Mouse (Mus musculus): ENCODE results near the gene Sars. TPM values are rescaled to one million over a fixed set of nuclear protein-coding genes. Genes with fewer than 3 reads are reported as not detected.

The Sars gene
- polyA plus RNA-seq, 2 experiments, result 80.2 to 108 TPM

DNA sequence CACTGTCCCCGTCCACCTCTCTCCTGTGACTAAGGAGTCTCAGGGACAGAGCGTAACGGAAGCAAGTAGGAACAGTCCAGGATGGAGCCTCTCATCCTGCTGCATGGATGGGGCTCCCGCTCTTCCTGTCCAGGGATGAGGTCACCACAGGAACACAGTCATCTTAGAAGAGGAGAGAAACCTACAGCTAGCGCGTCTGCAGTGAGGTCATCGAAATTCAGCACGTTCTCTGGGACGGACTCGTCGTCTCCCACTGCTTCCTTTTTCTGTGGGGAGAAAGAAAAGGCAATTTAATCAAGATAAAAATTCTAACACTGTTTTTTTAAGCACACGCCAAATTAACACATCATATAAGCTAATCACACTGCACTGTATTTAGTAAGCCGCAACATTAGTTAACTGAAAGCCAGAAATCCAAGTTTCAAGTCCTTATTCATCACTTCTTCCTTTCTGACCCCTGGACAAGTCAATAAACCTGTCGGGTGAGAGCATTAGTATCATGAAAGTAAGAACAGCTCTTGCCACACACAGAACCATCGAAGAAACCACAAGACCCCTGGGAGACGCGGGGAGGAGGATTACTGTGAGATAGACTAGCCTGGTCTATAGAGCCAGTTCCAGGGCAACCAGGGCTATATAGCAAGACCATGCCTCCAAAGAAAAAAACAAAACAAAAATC is 9.2 kb downstream of the Sars start:
- H3K36me3 ChIP-seq (ENCODE audit: control insufficient read depth, insufficient read depth, low read length), result peaks cover 57% of the 10 kb centered on the region
- H3K4me1 ChIP-seq (ENCODE audit: control insufficient read depth, insufficient read depth, low read length), result no peaks in the 10 kb centered on the region

DNA sequence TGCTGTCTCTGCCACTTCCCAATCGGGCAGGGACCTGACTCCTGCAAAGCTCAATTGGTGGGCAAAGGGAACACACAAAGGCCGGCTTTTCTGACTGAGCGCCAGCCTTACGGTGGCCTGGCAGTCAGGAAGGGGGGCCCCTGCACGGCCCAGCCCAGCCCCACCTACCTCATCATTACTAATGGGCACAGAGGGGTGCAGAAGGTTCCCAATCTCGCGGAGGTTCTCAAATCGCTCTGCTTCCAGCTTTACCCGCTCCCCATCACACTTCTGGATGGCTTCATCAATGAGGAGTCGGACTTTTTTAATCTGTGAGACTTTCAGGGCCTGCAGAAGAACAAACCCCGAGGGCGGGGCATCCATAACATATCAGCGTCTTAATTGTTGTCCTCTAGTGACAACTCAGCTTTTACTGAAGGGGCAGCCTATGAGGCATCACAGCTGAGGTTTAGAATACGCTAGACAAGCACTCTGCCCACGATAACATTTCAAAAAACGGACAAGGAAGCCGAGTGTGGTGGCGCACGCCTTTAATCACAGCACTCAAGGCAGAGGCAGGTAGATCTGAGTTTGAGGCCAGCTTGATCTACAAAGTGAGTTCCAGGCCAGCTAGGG is 11.0 kb downstream of the Sars start:
- Histone ChIP-seq H3K9me3 (ENCODE audit: control insufficient read depth, low read length) (no peaks in the 10 kb centered on the region), H3K4me1 (ENCODE audit: control insufficient read depth, insufficient read depth, low read length) (no peaks in the 10 kb centered on the region), H3K36me3 (ENCODE audit: control insufficient read depth, insufficient read depth, low read length) (peaks cover 69% of the 10 kb centered on the region), H3K27me3 (ENCODE audit: control insufficient read depth, insufficient read depth, low read length) (no peaks in the 10 kb centered on the region), H3K4me2 (replicated peaks; ENCODE audit: low read depth, low read length, severe bottlenecking) (no peak overlapping the region), H3K9ac (ENCODE audit: low read depth, low read length, severe bottlenecking) (no peak overlapping the region), H3K27ac (replicated peaks; ENCODE audit: low read depth, low read length) (no peak overlapping the region), H3K4me3 (replicated peaks; ENCODE audit: low read length) (no peak overlapping the region)
- ATAC-seq (ENCODE audit: low FRiP score, low read depth) (no peak), DNase-seq (ENCODE audit: low spot score) (no peak)
- 60% methylated on average over 19 of the region's 19 CpGs for WGBS
- no peak for TF ChIP-seq POLR2A (IDR thresholded peaks at IDR 0.05; ENCODE audit: borderline replicate concordance, extremely low read depth, insufficient read depth, insufficient read length)

More for the DNA sequence above, 9.2 kb downstream of the Sars start:
- no peak for DNase-seq (ENCODE audit: low spot score)
- Histone ChIP-seq H3K9me3 (ENCODE audit: control insufficient read depth, low read length) (no peaks in the 10 kb centered on the region), H3K9ac (ENCODE audit: low read depth, low read length, severe bottlenecking) (no peak overlapping the region), H3K27ac (replicated peaks; ENCODE audit: low read depth, low read length) (no peak overlapping the region), H3K4me2 (replicated peaks; ENCODE audit: low read depth, low read length, severe bottlenecking) (no peak overlapping the region), H3K4me3 (replicated peaks; ENCODE audit: low read length) (no peak overlapping the region), H3K27me3 (ENCODE audit: control insufficient read depth, insufficient read depth, low read length) (no peaks in the 10 kb centered on the region)
- ATAC-seq (ENCODE audit: low FRiP score, low read depth), result no peak
- WGBS, result 89% methylated on average over 17 of the region's 17 CpGs
- no peak for TF ChIP-seq POLR2A (IDR thresholded peaks at IDR 0.05; ENCODE audit: borderline replicate concordance, extremely low read depth, insufficient read depth, insufficient read length)

DNA sequence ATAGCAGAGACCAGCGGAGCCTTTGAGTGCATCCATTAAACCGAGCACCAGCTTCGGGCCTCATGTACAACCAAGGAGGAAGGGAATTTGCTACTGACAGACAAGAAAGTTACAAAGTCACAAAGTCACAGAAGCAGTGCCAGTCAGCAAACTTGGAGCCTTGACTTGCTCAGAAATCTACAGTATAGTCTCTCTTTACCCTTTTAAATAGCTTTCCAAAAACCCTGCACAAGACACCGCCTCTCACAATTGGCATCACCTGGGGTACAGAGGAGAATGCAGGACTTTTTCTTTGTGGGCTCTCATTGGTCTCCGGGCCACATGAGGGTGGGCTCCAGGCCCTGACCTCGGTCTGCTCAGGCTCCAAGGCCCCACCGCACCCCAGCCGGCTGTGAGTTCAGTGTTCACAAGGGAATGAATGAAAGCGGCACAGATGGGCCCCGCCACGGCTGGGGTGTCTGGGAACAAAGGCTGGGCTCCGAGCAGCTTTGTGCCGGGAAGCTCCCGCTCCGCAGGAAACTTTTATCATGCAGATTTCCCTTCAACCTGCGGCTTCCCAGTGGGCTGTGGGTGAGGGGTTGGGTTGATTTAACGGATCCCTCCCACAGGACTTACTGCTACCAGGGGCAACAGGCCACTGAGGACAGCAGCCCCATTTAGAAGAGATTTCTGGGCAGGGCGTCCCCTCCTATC is 11.7 kb downstream of the Sars start:
- WGBS, result 64% methylated on average over 18 of the region's 18 CpGs
- TF ChIP-seq POLR2A (IDR thresholded peaks at IDR 0.05; ENCODE audit: borderline replicate concordance, extremely low read depth, insufficient read depth, insufficient read length), result no peak
- Histone ChIP-seq H3K27me3 (ENCODE audit: control insufficient read depth, insufficient read depth, low read length) (no peaks in the 10 kb centered on the region), H3K27ac (replicated peaks; ENCODE audit: low read depth, low read length) (no peak overlapping the region), H3K4me2 (replicated peaks; ENCODE audit: low read depth, low read length, severe bottlenecking) (no peak overlapping the region), H3K4me1 (ENCODE audit: control insufficient read depth, insufficient read depth, low read length) (no peaks in the 10 kb centered on the region), H3K36me3 (ENCODE audit: control insufficient read depth, insufficient read depth, low read length) (peaks cover 76% of the 10 kb centered on the region), H3K9ac (ENCODE audit: low read depth, low read length, severe bottlenecking) (no peak overlapping the region), H3K4me3 (replicated peaks; ENCODE audit: low read length) (no peak overlapping the region), H3K9me3 (ENCODE audit: control insufficient read depth, low read length) (no peaks in the 10 kb centered on the region)
- DNase-seq (ENCODE audit: low spot score), result no peak
- no peak for ATAC-seq (ENCODE audit: low FRiP score, low read depth)

DNA sequence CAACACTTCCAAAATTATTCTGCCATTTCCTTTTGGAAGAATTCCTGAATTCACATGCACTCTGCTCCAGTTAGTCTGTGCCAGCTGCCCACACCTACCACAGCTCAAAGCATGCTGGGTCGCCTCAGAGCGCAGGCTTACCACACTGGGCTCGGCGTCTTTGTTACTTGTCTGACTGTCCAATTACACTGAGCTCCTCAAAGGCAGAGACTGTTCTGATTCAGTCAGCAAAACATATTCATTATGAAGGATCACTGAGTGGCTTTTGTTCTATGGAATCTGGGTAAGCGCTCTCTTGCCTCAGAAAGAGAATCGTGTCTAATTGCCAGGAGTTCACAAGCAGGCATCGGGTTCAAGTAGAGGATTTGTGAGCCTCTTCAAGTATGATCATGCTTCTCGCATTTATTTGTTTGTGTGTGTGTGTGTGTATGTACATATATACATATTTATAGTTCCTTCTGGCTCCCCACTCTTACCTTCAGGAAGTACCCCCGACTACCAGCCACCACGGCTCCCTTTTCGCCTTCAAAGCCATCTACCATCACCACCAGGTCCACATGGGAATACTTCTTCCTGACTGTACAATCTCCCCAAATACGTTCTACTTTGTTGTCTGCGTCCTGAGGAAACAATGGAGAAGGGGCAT is 12.3 kb downstream of the Sars start:
- no peak for ATAC-seq (ENCODE audit: low FRiP score, low read depth)
- Histone ChIP-seq H3K4me2 (replicated peaks; ENCODE audit: low read depth, low read length, severe bottlenecking) (no peak overlapping the region), H3K9ac (ENCODE audit: low read depth, low read length, severe bottlenecking) (no peak overlapping the region), H3K4me1 (ENCODE audit: control insufficient read depth, insufficient read depth, low read length) (no peaks in the 10 kb centered on the region), H3K27ac (replicated peaks; ENCODE audit: low read depth, low read length) (no peak overlapping the region), H3K4me3 (replicated peaks; ENCODE audit: low read length) (no peak overlapping the region), H3K9me3 (ENCODE audit: control insufficient read depth, low read length) (no peaks in the 10 kb centered on the region), H3K27me3 (ENCODE audit: control insufficient read depth, insufficient read depth, low read length) (no peaks in the 10 kb centered on the region), H3K36me3 (ENCODE audit: control insufficient read depth, insufficient read depth, low read length) (peaks cover 83% of the 10 kb centered on the region)
- DNase-seq (ENCODE audit: low spot score), result no peak
- 90% methylated on average over 13 of the region's 13 CpGs for WGBS
- no peak for TF ChIP-seq POLR2A (IDR thresholded peaks at IDR 0.05; ENCODE audit: borderline replicate concordance, extremely low read depth, insufficient read depth, insufficient read length)

DNA sequence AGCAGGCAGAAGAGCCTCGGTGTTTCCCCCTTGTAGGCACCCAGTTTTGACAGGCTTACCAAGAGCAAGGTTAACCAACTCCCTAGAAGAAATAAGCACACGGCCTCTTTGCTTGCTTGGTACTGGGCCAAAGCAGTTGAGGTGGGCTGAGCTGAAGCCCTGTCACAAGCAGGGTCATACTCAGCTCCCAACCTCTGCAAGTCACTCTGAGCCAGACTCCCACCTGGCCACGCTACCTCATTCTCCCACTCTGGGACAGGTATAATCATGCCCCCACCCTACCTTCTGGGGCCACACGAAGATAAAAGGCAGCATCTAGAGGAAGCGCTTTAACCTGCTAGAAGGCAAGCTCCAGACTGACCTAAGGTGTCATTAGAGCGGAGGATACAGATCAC is 19.4 kb downstream of the Sars start:
- Histone ChIP-seq H3K36me3 (ENCODE audit: control insufficient read depth, insufficient read depth, low read length) (peaks cover 46% of the 10 kb centered on the region), H3K27ac (replicated peaks; ENCODE audit: low read depth, low read length) (no peak overlapping the region), H3K27me3 (ENCODE audit: control insufficient read depth, insufficient read depth, low read length) (no peaks in the 10 kb centered on the region), H3K4me2 (replicated peaks; ENCODE audit: low read depth, low read length, severe bottlenecking) (no peak overlapping the region), H3K4me1 (ENCODE audit: control insufficient read depth, insufficient read depth, low read length) (peaks cover 11% of the 10 kb centered on the region), H3K4me3 (replicated peaks; ENCODE audit: low read length) (no peak overlapping the region), H3K9me3 (ENCODE audit: control insufficient read depth, low read length) (no peaks in the 10 kb centered on the region), H3K9ac (ENCODE audit: low read depth, low read length, severe bottlenecking) (no peak overlapping the region)
- no peak for ATAC-seq (ENCODE audit: low FRiP score, low read depth)
- no peak for TF ChIP-seq POLR2A (IDR thresholded peaks at IDR 0.05; ENCODE audit: borderline replicate concordance, extremely low read depth, insufficient read depth, insufficient read length)
- no peak for DNase-seq (ENCODE audit: low spot score)
- WGBS, result 76% methylated on average over 6 of the region's 6 CpGs
